Mouse (Mus musculus): ENCODE data around the gene Lhx5. TPM values are rescaled to one million over a fixed set of nuclear protein-coding genes. Genes with fewer than 3 reads are reported as not detected.
A peak's percentile ranks its signal among the peaks of the same experiment; 100 is the strongest.

Lhx5 gene
- polyA plus RNA-seq, 1 experiment from 2014 or later = not detected

- peaks cover 17% of the 10 kb centered on the region for H3K27me3 ChIP-seq (ENCODE audit: control insufficient read depth, insufficient read depth, low read length)
- no peak overlapping the region for H3K4me2 ChIP-seq (ENCODE audit: low read depth, low read length)
- H3K9ac ChIP-seq (ENCODE audit: low read length) = no peak overlapping the region
- H3K27ac ChIP-seq (ENCODE audit: low read length) = no peak overlapping the region
- H3K4me3 ChIP-seq (ENCODE audit: low read length) = no peak overlapping the region
- ATAC-seq (replicated peaks; ENCODE audit: extremely low read depth, insufficient read depth, low FRiP score) = no peak
- WGBS = 62% methylated on average over 14 of the region's 14 CpGs
- H3K4me1 ChIP-seq (ENCODE audit: control insufficient read depth, insufficient read depth, low read length) = no peaks in the 10 kb centered on the region
- no peaks in the 10 kb centered on the region for H3K36me3 ChIP-seq (ENCODE audit: control insufficient read depth, insufficient read depth)
- H3K9me3 ChIP-seq (replicated peaks; ENCODE audit: control insufficient read depth, low read length) = no peaks in the 10 kb centered on the region
These were observed 23.3 kb downstream of the Lhx5 start for GRCm38 (mm10) chr5:120454756-120455337.

- H3K4me1 ChIP-seq (ENCODE audit: control insufficient read depth, insufficient read depth, low read length) = no peaks in the 10 kb centered on the region
- no peak overlapping the region for H3K9ac ChIP-seq (ENCODE audit: low read length)
- no peak overlapping the region for H3K4me2 ChIP-seq (ENCODE audit: low read depth, low read length)
- H3K36me3 ChIP-seq (ENCODE audit: control insufficient read depth, insufficient read depth) = no peaks in the 10 kb centered on the region
- no peak overlapping the region for H3K4me3 ChIP-seq (ENCODE audit: low read length)
- H3K27me3 ChIP-seq (ENCODE audit: control insufficient read depth, insufficient read depth, low read length) = peaks cover 17% of the 10 kb centered on the region
- ATAC-seq (replicated peaks; ENCODE audit: extremely low read depth, insufficient read depth, low FRiP score) = no peak
- H3K27ac ChIP-seq (ENCODE audit: low read length) = no peak overlapping the region
- WGBS = 0% methylated on average over 1 of the region's 1 CpGs
- no peaks in the 10 kb centered on the region for H3K9me3 ChIP-seq (replicated peaks; ENCODE audit: control insufficient read depth, low read length)
These were observed 24.8 kb downstream of the Lhx5 start for GRCm38 (mm10) chr5:120456253-120456652.

GRCm38 (mm10) chr5:120456841-120457554, 25.5 kb downstream of the Lhx5 start:
- WGBS = 52% methylated on average over 7 of the region's 7 CpGs
- no peak for ATAC-seq (replicated peaks; ENCODE audit: extremely low read depth, insufficient read depth, low FRiP score)
- Histone ChIP-seq H3K4me1 (ENCODE audit: control insufficient read depth, insufficient read depth, low read length) (no peaks in the 10 kb centered on the region), H3K9ac (ENCODE audit: low read length) (no peak overlapping the region), H3K27me3 (ENCODE audit: control insufficient read depth, insufficient read depth, low read length) (peaks cover 17% of the 10 kb centered on the region), H3K4me2 (ENCODE audit: low read depth, low read length) (no peak overlapping the region), H3K9me3 (replicated peaks; ENCODE audit: control insufficient read depth, low read length) (no peaks in the 10 kb centered on the region), H3K36me3 (ENCODE audit: control insufficient read depth, insufficient read depth) (no peaks in the 10 kb centered on the region), H3K27ac (ENCODE audit: low read length) (no peak overlapping the region), H3K4me3 (ENCODE audit: low read length) (no peak overlapping the region)

- H3K4me2 ChIP-seq (ENCODE audit: low read depth, low read length) = no peak overlapping the region
- no peaks in the 10 kb centered on the region for H3K9me3 ChIP-seq (replicated peaks; ENCODE audit: control insufficient read depth, low read length)
- H3K27ac ChIP-seq (ENCODE audit: low read length) = no peak overlapping the region
- no peak overlapping the region for H3K4me3 ChIP-seq (ENCODE audit: low read length)
- no peak overlapping the region for H3K9ac ChIP-seq (ENCODE audit: low read length)
- peaks cover 17% of the 10 kb centered on the region for H3K27me3 ChIP-seq (ENCODE audit: control insufficient read depth, insufficient read depth, low read length)
- ATAC-seq (replicated peaks; ENCODE audit: extremely low read depth, insufficient read depth, low FRiP score) = no peak
- 12% methylated on average over 9 of the region's 9 CpGs for WGBS
- H3K4me1 ChIP-seq (ENCODE audit: control insufficient read depth, insufficient read depth, low read length) = no peaks in the 10 kb centered on the region
- no peaks in the 10 kb centered on the region for H3K36me3 ChIP-seq (ENCODE audit: control insufficient read depth, insufficient read depth)
These were observed 26.1 kb downstream of the Lhx5 start for GRCm38 (mm10) chr5:120457628-120458027.

- no peak for ATAC-seq (replicated peaks; ENCODE audit: extremely low read depth, insufficient read depth, low FRiP score)
- peaks cover 17% of the 10 kb centered on the region for H3K27me3 ChIP-seq (ENCODE audit: control insufficient read depth, insufficient read depth, low read length)
- 68% methylated on average over 10 of the region's 10 CpGs for WGBS
These were observed 27.6 kb downstream of the Lhx5 start for GRCm38 (mm10) chr5:120459133-120459532.

GRCm38 (mm10) chr5:120461902-120462301, 30.4 kb downstream of the Lhx5 start:
- Histone ChIP-seq H3K9ac (ENCODE audit: low read length) (no peak overlapping the region), H3K27ac (ENCODE audit: low read length) (no peak overlapping the region), H3K4me3 (ENCODE audit: low read length) (no peak overlapping the region), H3K36me3 (ENCODE audit: control insufficient read depth, insufficient read depth) (no peaks in the 10 kb centered on the region), H3K4me1 (ENCODE audit: control insufficient read depth, insufficient read depth, low read length) (peaks cover 5% of the 10 kb centered on the region), H3K4me2 (ENCODE audit: low read depth, low read length) (no peak overlapping the region), H3K9me3 (replicated peaks; ENCODE audit: control insufficient read depth, low read length) (0 out of 2 replicates have a peak, but pooled peaks cover 3% of the 10 kb centered on the region), H3K27me3 (ENCODE audit: control insufficient read depth, insufficient read depth, low read length) (peaks cover 3% of the 10 kb centered on the region; the same call in 1 of the 2 replicates)
- no peak for ATAC-seq (replicated peaks; ENCODE audit: extremely low read depth, insufficient read depth, low FRiP score)
- WGBS = 66% methylated on average over 15 of the region's 15 CpGs

More at GRCm38 (mm10) chr5:120459133-120459532, 27.6 kb downstream of the Lhx5 start:
- Histone ChIP-seq H3K27ac (ENCODE audit: low read length) (no peak overlapping the region), H3K4me3 (ENCODE audit: low read length) (no peak overlapping the region), H3K4me1 (ENCODE audit: control insufficient read depth, insufficient read depth, low read length) (no peaks in the 10 kb centered on the region), H3K9me3 (replicated peaks; ENCODE audit: control insufficient read depth, low read length) (no peaks in the 10 kb centered on the region), H3K9ac (ENCODE audit: low read length) (no peak overlapping the region), H3K36me3 (ENCODE audit: control insufficient read depth, insufficient read depth) (no peaks in the 10 kb centered on the region), H3K4me2 (ENCODE audit: low read depth, low read length) (no peak overlapping the region)

- no peak for ATAC-seq (replicated peaks; ENCODE audit: extremely low read depth, insufficient read depth, low FRiP score)
These were observed 32.8 kb downstream of the Lhx5 start for GRCm38 (mm10) chr5:120464321-120464720.

GRCm38 (mm10) chr5:120465062-120465461, 33.6 kb downstream of the Lhx5 start:
- Histone ChIP-seq H3K36me3 (ENCODE audit: control insufficient read depth, insufficient read depth) (no peaks in the 10 kb centered on the region), H3K9ac (ENCODE audit: low read length) (no peak overlapping the region), H3K4me3 (ENCODE audit: low read length) (no peak overlapping the region), H3K27ac (ENCODE audit: low read length) (no peak overlapping the region), H3K4me2 (ENCODE audit: low read depth, low read length) (no peak overlapping the region), H3K9me3 (replicated peaks; ENCODE audit: control insufficient read depth, low read length) (0 out of 2 replicates have a peak, but pooled peaks cover 3% of the 10 kb centered on the region), H3K27me3 (ENCODE audit: control insufficient read depth, insufficient read depth, low read length) (peaks cover 3% of the 10 kb centered on the region; the same call in 1 of the 2 replicates), H3K4me1 (ENCODE audit: control insufficient read depth, insufficient read depth, low read length) (peaks cover 5% of the 10 kb centered on the region)
- no peak for ATAC-seq (replicated peaks; ENCODE audit: extremely low read depth, insufficient read depth, low FRiP score)
- 40% methylated on average over 5 of the region's 5 CpGs for WGBS

More at GRCm38 (mm10) chr5:120464321-120464720, 32.8 kb downstream of the Lhx5 start:
- H3K4me1 ChIP-seq (ENCODE audit: control insufficient read depth, insufficient read depth, low read length) = peaks cover 5% of the 10 kb centered on the region
- H3K27me3 ChIP-seq (ENCODE audit: control insufficient read depth, insufficient read depth, low read length) = peaks cover 3% of the 10 kb centered on the region; the same call in 1 of the 2 replicates
- no peaks in the 10 kb centered on the region for H3K36me3 ChIP-seq (ENCODE audit: control insufficient read depth, insufficient read depth)
- H3K4me2 ChIP-seq (ENCODE audit: low read depth, low read length) = no peak overlapping the region
- no peak overlapping the region for H3K9ac ChIP-seq (ENCODE audit: low read length)
- H3K27ac ChIP-seq (ENCODE audit: low read length) = no peak overlapping the region
- H3K9me3 ChIP-seq (replicated peaks; ENCODE audit: control insufficient read depth, low read length) = 0 out of 2 replicates have a peak, but pooled peaks cover 3% of the 10 kb centered on the region
- H3K4me3 ChIP-seq (ENCODE audit: low read length) = no peak overlapping the region
- WGBS = 77% methylated on average over 4 of the region's 4 CpGs

GRCm38 (mm10) chr5:120465860-120466259, 34.4 kb downstream of the Lhx5 start:
- WGBS = 30% methylated on average over 6 of the region's 6 CpGs
- H3K27me3 ChIP-seq (ENCODE audit: control insufficient read depth, insufficient read depth, low read length) = peaks cover 3% of the 10 kb centered on the region; the same call in 1 of the 2 replicates
- ATAC-seq (replicated peaks; ENCODE audit: extremely low read depth, insufficient read depth, low FRiP score) = peak; percentile 86
- no peak overlapping the region for H3K9ac ChIP-seq (ENCODE audit: low read length)
- no peaks in the 10 kb centered on the region for H3K36me3 ChIP-seq (ENCODE audit: control insufficient read depth, insufficient read depth)
- peaks cover 5% of the 10 kb centered on the region for H3K4me1 ChIP-seq (ENCODE audit: control insufficient read depth, insufficient read depth, low read length)
- no peak overlapping the region for H3K4me3 ChIP-seq (ENCODE audit: low read length)
- peak overlapping the region; percentile 82 for H3K27ac ChIP-seq (ENCODE audit: low read length)
- H3K4me2 ChIP-seq (ENCODE audit: low read depth, low read length) = no peak overlapping the region
- 0 out of 2 replicates have a peak, but pooled peaks cover 3% of the 10 kb centered on the region for H3K9me3 ChIP-seq (replicated peaks; ENCODE audit: control insufficient read depth, low read length)
